Mouse (Mus musculus): ENCODE measurements around the gene Chst11. TPM values are rescaled to one million over a fixed set of nuclear protein-coding genes. Genes with fewer than 3 reads are reported as not detected.

Gene Chst11
- total and polyA plus RNA-seq, 2 experiments: 0.09 to 0.16 TPM

GRCm38 (mm10) chr10:83039414-83039813 lies 54.1 kb downstream of the Chst11 start:
- Histone ChIP-seq H3K4me1 (ENCODE audit: control insufficient read depth, insufficient read depth, low read length) (no peaks in the 10 kb centered on the region; the same call in 1 of the 2 replicates), H3K36me3 (ENCODE audit: control insufficient read depth, insufficient read depth, low read length) (no peaks in the 10 kb centered on the region), H3K27me3 (ENCODE audit: control insufficient read depth, insufficient read depth, low read length) (no peaks in the 10 kb centered on the region), H3K79me2 (ENCODE audit: control insufficient read depth, insufficient read depth, low read length) (no peaks in the 10 kb centered on the region), H3K4me3 (ENCODE audit: insufficient read depth, low read depth, low read length) (no peak overlapping the region), H3K27ac (replicated peaks; ENCODE audit: insufficient read depth, low read depth, low read length) (no peak overlapping the region), H3K9ac (ENCODE audit: low read depth, low read length) (no peak overlapping the region)
- DNase-seq (ENCODE audit: extremely low read depth, low read depth, low spot score): no peak
- TF ChIP-seq CTCF (IDR thresholded peaks at IDR 0.05; ENCODE audit: low read depth, low read length): no peak
- no peak for TF ChIP-seq POLR2A (IDR thresholded peaks at IDR 0.05; ENCODE audit: extremely low read depth, insufficient read depth, low read length)
- 86% methylated on average over 10 of the region's 10 CpGs for WGBS

- Histone ChIP-seq H3K4me1 (ENCODE audit: control insufficient read depth, insufficient read depth, low read length) (no peaks in the 10 kb centered on the region; the same call in 1 of the 2 replicates), H3K27ac (replicated peaks; ENCODE audit: insufficient read depth, low read depth, low read length) (no peak overlapping the region), H3K9ac (ENCODE audit: low read depth, low read length) (no peak overlapping the region), H3K4me3 (ENCODE audit: insufficient read depth, low read depth, low read length) (no peak overlapping the region), H3K27me3 (ENCODE audit: control insufficient read depth, insufficient read depth, low read length) (no peaks in the 10 kb centered on the region), H3K36me3 (ENCODE audit: control insufficient read depth, insufficient read depth, low read length) (no peaks in the 10 kb centered on the region), H3K79me2 (ENCODE audit: control insufficient read depth, insufficient read depth, low read length) (no peaks in the 10 kb centered on the region)
- WGBS: 95% methylated on average over 9 of the region's 9 CpGs
- no peak for TF ChIP-seq POLR2A (IDR thresholded peaks at IDR 0.05; ENCODE audit: extremely low read depth, insufficient read depth, low read length)
- no peak for DNase-seq (ENCODE audit: extremely low read depth, low read depth, low spot score)
These were observed 56.6 kb downstream of the Chst11 start for GRCm38 (mm10) chr10:83041875-83042274.

GRCm38 (mm10) chr10:83042613-83043477 lies 57.5 kb downstream of the Chst11 start:
- no peak overlapping the region for H3K27ac ChIP-seq (replicated peaks; ENCODE audit: insufficient read depth, low read depth, low read length)
- no peaks in the 10 kb centered on the region for H3K79me2 ChIP-seq (ENCODE audit: control insufficient read depth, insufficient read depth, low read length)
- WGBS: 83% methylated on average over 10 of the region's 10 CpGs
- H3K4me1 ChIP-seq (ENCODE audit: control insufficient read depth, insufficient read depth, low read length): no peaks in the 10 kb centered on the region; the same call in 1 of the 2 replicates
- H3K27me3 ChIP-seq (ENCODE audit: control insufficient read depth, insufficient read depth, low read length): no peaks in the 10 kb centered on the region
- no peak for DNase-seq (ENCODE audit: extremely low read depth, low read depth, low spot score)
- H3K4me3 ChIP-seq (ENCODE audit: insufficient read depth, low read depth, low read length): no peak overlapping the region
- TF ChIP-seq POLR2A (IDR thresholded peaks at IDR 0.05; ENCODE audit: extremely low read depth, insufficient read depth, low read length) (no peak), CTCF (IDR thresholded peaks at IDR 0.05; ENCODE audit: low read depth, low read length) (no peak)
- H3K9ac ChIP-seq (ENCODE audit: low read depth, low read length): no peak overlapping the region
- no peaks in the 10 kb centered on the region for H3K36me3 ChIP-seq (ENCODE audit: control insufficient read depth, insufficient read depth, low read length)

- H3K36me3 ChIP-seq (ENCODE audit: control insufficient read depth, insufficient read depth, low read length): no peaks in the 10 kb centered on the region
- WGBS: 67% methylated on average over 2 of the region's 2 CpGs
- H3K4me1 ChIP-seq (ENCODE audit: control insufficient read depth, insufficient read depth, low read length): no peaks in the 10 kb centered on the region; the same call in 1 of the 2 replicates
- no peaks in the 10 kb centered on the region for H3K79me2 ChIP-seq (ENCODE audit: control insufficient read depth, insufficient read depth, low read length)
- no peak overlapping the region for H3K4me3 ChIP-seq (ENCODE audit: insufficient read depth, low read depth, low read length)
- DNase-seq (ENCODE audit: extremely low read depth, low read depth, low spot score): no peak
- H3K27ac ChIP-seq (replicated peaks; ENCODE audit: insufficient read depth, low read depth, low read length): no peak overlapping the region
- H3K27me3 ChIP-seq (ENCODE audit: control insufficient read depth, insufficient read depth, low read length): no peaks in the 10 kb centered on the region
- H3K9ac ChIP-seq (ENCODE audit: low read depth, low read length): no peak overlapping the region
- TF ChIP-seq POLR2A (IDR thresholded peaks at IDR 0.05; ENCODE audit: extremely low read depth, insufficient read depth, low read length) (no peak), CTCF (IDR thresholded peaks at IDR 0.05; ENCODE audit: low read depth, low read length) (no peak)
These were observed 58.4 kb downstream of the Chst11 start for GRCm38 (mm10) chr10:83043478-83044259.

GRCm38 (mm10) chr10:83049174-83049780 lies 64.0 kb downstream of the Chst11 start:
- Histone ChIP-seq H3K27ac (replicated peaks; ENCODE audit: insufficient read depth, low read depth, low read length) (no peak overlapping the region), H3K27me3 (ENCODE audit: control insufficient read depth, insufficient read depth, low read length) (no peaks in the 10 kb centered on the region), H3K4me1 (ENCODE audit: control insufficient read depth, insufficient read depth, low read length) (no peaks in the 10 kb centered on the region), H3K4me3 (ENCODE audit: insufficient read depth, low read depth, low read length) (no peak overlapping the region), H3K79me2 (ENCODE audit: control insufficient read depth, insufficient read depth, low read length) (no peaks in the 10 kb centered on the region), H3K9ac (ENCODE audit: low read depth, low read length) (no peak overlapping the region), H3K36me3 (ENCODE audit: control insufficient read depth, insufficient read depth, low read length) (no peaks in the 10 kb centered on the region)
- TF ChIP-seq CTCF (IDR thresholded peaks at IDR 0.05; ENCODE audit: low read depth, low read length) (no peak), POLR2A (IDR thresholded peaks at IDR 0.05; ENCODE audit: extremely low read depth, insufficient read depth, low read length) (no peak)
- no peak for DNase-seq (ENCODE audit: extremely low read depth, low read depth, low spot score)
- 81% methylated on average over 12 of the region's 12 CpGs for WGBS

Measured in liver, adult 2 months (tissue).